Mouse (Mus musculus) thymus, adult 2 months (tissue): ENCODE results near the gene Maea.

Experiments
- CTCF ChIP-seq: fragments of 200-500 bp; IDR thresholded peaks from 2 replicates; pipeline ENCODE4 v1.5.1; 2012; ENCODE audit warnings: mild to moderate bottlenecking, control low read depth, low read length, moderate library complexity, borderline replicate concordance; ENCODE audit not compliant: control insufficient read depth, poor library complexity, insufficient read depth; ENCODE audit errors: extremely low read depth
- POLR2A ChIP-seq: fragments of 200-500 bp; IDR thresholded peaks from 2 replicates; pipeline ENCODE4 v1.6.1; 2012; ENCODE audit warnings: mild to moderate bottlenecking, low read length, control low read depth, moderate library complexity; ENCODE audit not compliant: control insufficient read depth, poor library complexity, insufficient read depth; ENCODE audit errors: extremely low read depth

- no peak for TF ChIP-seq CTCF
- no peak for TF ChIP-seq POLR2A
These were observed 60.4 kb downstream of the Maea start for GRCm38 (mm10) chr5:33395693-33396092.
